Mouse (Mus musculus): ENCODE measurements at regions not wholly inside any gene's neighbourhood (a gene's known extent, or its start where the extent isn't known, plus 50 kb on each side); places are given as distances from the start of the nearest gene placed in this dataset.

- Histone ChIP-seq H3K4me3 (no peak overlapping the region), H3K4me2 (no peak overlapping the region), H3K9me3 (no peaks in the 10 kb centered on the region), H3K27ac (no peak overlapping the region), H3K9ac (no peak overlapping the region), H3K4me1 (peaks cover 7% of the 10 kb centered on the region), H3K36me3 (replicated peaks) (no peaks in the 10 kb centered on the region), H3K27me3 (replicated peaks) (no peaks in the 10 kb centered on the region)
- WGBS: 45% methylated on average over 4 of the region's 4 CpGs
- no peak for ATAC-seq (replicated peaks)
These were observed 114.0 kb upstream of the D7Ertd443e start for GRCm38 (mm10) chr7:134499429-134499828.

- H3K4me1 ChIP-seq: peaks cover 7% of the 10 kb centered on the region
- no peaks in the 10 kb centered on the region for H3K9me3 ChIP-seq
- no peak overlapping the region for H3K4me3 ChIP-seq
- H3K27ac ChIP-seq: no peak overlapping the region
- H3K27me3 ChIP-seq (replicated peaks): no peaks in the 10 kb centered on the region
- 53% methylated on average over 4 of the region's 4 CpGs for WGBS
- no peaks in the 10 kb centered on the region for H3K36me3 ChIP-seq (replicated peaks)
- ATAC-seq (replicated peaks): no peak
- H3K4me2 ChIP-seq: no peak overlapping the region
- no peak overlapping the region for H3K9ac ChIP-seq
These were observed 114.7 kb upstream of the D7Ertd443e start for GRCm38 (mm10) chr7:134500210-134500609.

GRCm38 (mm10) chr7:134501079-134501478, 115.6 kb upstream of the D7Ertd443e start:
- H3K27me3 ChIP-seq (replicated peaks): no peaks in the 10 kb centered on the region

GRCm38 (mm10) chr7:134510333-134510928, 125.0 kb upstream of the D7Ertd443e start:
- H3K4me1 ChIP-seq: no peaks in the 10 kb centered on the region
- no peak overlapping the region for H3K4me2 ChIP-seq
- no peak for ATAC-seq (replicated peaks)
- WGBS: 81% methylated on average over 6 of the region's 6 CpGs
- no peak overlapping the region for H3K27ac ChIP-seq
- H3K27me3 ChIP-seq (replicated peaks): no peaks in the 10 kb centered on the region
- H3K9me3 ChIP-seq: no peaks in the 10 kb centered on the region
- H3K4me3 ChIP-seq: no peak overlapping the region
- H3K36me3 ChIP-seq (replicated peaks): no peaks in the 10 kb centered on the region
- H3K9ac ChIP-seq: no peak overlapping the region

More at GRCm38 (mm10) chr7:134501079-134501478, 115.6 kb upstream of the D7Ertd443e start:
- peaks cover 7% of the 10 kb centered on the region for H3K4me1 ChIP-seq
- H3K36me3 ChIP-seq (replicated peaks): no peaks in the 10 kb centered on the region
- ATAC-seq (replicated peaks): no peak
- H3K27ac ChIP-seq: no peak overlapping the region
- no peak overlapping the region for H3K9ac ChIP-seq
- H3K4me2 ChIP-seq: no peak overlapping the region
- WGBS: 12% methylated on average over 1 of the region's 1 CpGs
- H3K9me3 ChIP-seq: no peaks in the 10 kb centered on the region
- H3K4me3 ChIP-seq: no peak overlapping the region

GRCm38 (mm10) chr7:134519372-134519975, 134.0 kb upstream of the D7Ertd443e start:
- Histone ChIP-seq H3K36me3 (replicated peaks) (no peaks in the 10 kb centered on the region), H3K27me3 (replicated peaks) (no peaks in the 10 kb centered on the region), H3K9ac (no peak overlapping the region), H3K9me3 (no peaks in the 10 kb centered on the region), H3K27ac (no peak overlapping the region), H3K4me1 (no peaks in the 10 kb centered on the region), H3K4me3 (no peak overlapping the region), H3K4me2 (no peak overlapping the region)
- ATAC-seq (replicated peaks): no peak
- WGBS: 88% methylated on average over 9 of the region's 9 CpGs

- Histone ChIP-seq H3K4me3 (no peak overlapping the region), H3K9me3 (no peaks in the 10 kb centered on the region), H3K4me2 (no peak overlapping the region), H3K27me3 (replicated peaks) (no peaks in the 10 kb centered on the region), H3K4me1 (no peaks in the 10 kb centered on the region), H3K27ac (no peak overlapping the region), H3K9ac (no peak overlapping the region), H3K36me3 (replicated peaks) (no peaks in the 10 kb centered on the region)
- 73% methylated on average over 8 of the region's 8 CpGs for WGBS
- ATAC-seq (replicated peaks): no peak
These were observed 138.4 kb upstream of the D7Ertd443e start for GRCm38 (mm10) chr7:134523897-134524296.

GRCm38 (mm10) chr7:134525041-134525440, 139.6 kb upstream of the D7Ertd443e start:
- WGBS: 83% methylated on average over 1 of the region's 1 CpGs
- no peak overlapping the region for H3K27ac ChIP-seq
- no peaks in the 10 kb centered on the region for H3K27me3 ChIP-seq (replicated peaks)
- no peaks in the 10 kb centered on the region for H3K36me3 ChIP-seq (replicated peaks)
- H3K9ac ChIP-seq: no peak overlapping the region
- H3K9me3 ChIP-seq: no peaks in the 10 kb centered on the region
- no peak for ATAC-seq (replicated peaks)
- no peaks in the 10 kb centered on the region for H3K4me1 ChIP-seq
- no peak overlapping the region for H3K4me3 ChIP-seq
- H3K4me2 ChIP-seq: no peak overlapping the region

GRCm38 (mm10) chr7:134525461-134525860, 140.0 kb upstream of the D7Ertd443e start:
- no peak for ATAC-seq (replicated peaks)
- Histone ChIP-seq H3K9ac (no peak overlapping the region), H3K9me3 (no peaks in the 10 kb centered on the region), H3K4me3 (no peak overlapping the region), H3K27me3 (replicated peaks) (no peaks in the 10 kb centered on the region), H3K36me3 (replicated peaks) (no peaks in the 10 kb centered on the region), H3K4me2 (no peak overlapping the region), H3K4me1 (no peaks in the 10 kb centered on the region), H3K27ac (no peak overlapping the region)
- 100% methylated on average over 2 of the region's 2 CpGs for WGBS

GRCm38 (mm10) chr7:134527351-134527750, 141.9 kb upstream of the D7Ertd443e start:
- WGBS: 87% methylated on average over 2 of the region's 2 CpGs
- Histone ChIP-seq H3K27me3 (replicated peaks) (no peaks in the 10 kb centered on the region), H3K9ac (no peak overlapping the region), H3K27ac (no peak overlapping the region), H3K4me3 (no peak overlapping the region), H3K4me1 (no peaks in the 10 kb centered on the region), H3K9me3 (no peaks in the 10 kb centered on the region), H3K36me3 (replicated peaks) (no peaks in the 10 kb centered on the region), H3K4me2 (no peak overlapping the region)
- no peak for ATAC-seq (replicated peaks)

GRCm38 (mm10) chr7:134528026-134528425, 142.4 kb upstream of the Dock1 start:
- no peaks in the 10 kb centered on the region for H3K36me3 ChIP-seq (replicated peaks)
- no peak overlapping the region for H3K4me3 ChIP-seq
- no peaks in the 10 kb centered on the region for H3K9me3 ChIP-seq
- H3K27me3 ChIP-seq (replicated peaks): no peaks in the 10 kb centered on the region
- no peak overlapping the region for H3K9ac ChIP-seq
- no peak overlapping the region for H3K27ac ChIP-seq
- H3K4me2 ChIP-seq: no peak overlapping the region
- no peak for ATAC-seq (replicated peaks)
- 91% methylated on average over 3 of the region's 3 CpGs for WGBS
- H3K4me1 ChIP-seq: no peaks in the 10 kb centered on the region

GRCm38 (mm10) chr7:134534821-134535220, 135.6 kb upstream of the Dock1 start:
- Histone ChIP-seq H3K9ac (no peak overlapping the region), H3K4me2 (no peak overlapping the region), H3K4me3 (no peak overlapping the region), H3K36me3 (replicated peaks) (no peaks in the 10 kb centered on the region), H3K9me3 (no peaks in the 10 kb centered on the region), H3K4me1 (no peaks in the 10 kb centered on the region), H3K27ac (no peak overlapping the region), H3K27me3 (replicated peaks) (no peaks in the 10 kb centered on the region)
- ATAC-seq (replicated peaks): no peak
- 84% methylated on average over 4 of the region's 4 CpGs for WGBS

GRCm38 (mm10) chr7:134541699-134542098, 128.8 kb upstream of the Dock1 start:
- H3K36me3 ChIP-seq (replicated peaks): no peaks in the 10 kb centered on the region
- H3K9ac ChIP-seq: no peak overlapping the region
- H3K9me3 ChIP-seq: no peaks in the 10 kb centered on the region
- WGBS: 60% methylated on average over 2 of the region's 2 CpGs
- no peaks in the 10 kb centered on the region for H3K27me3 ChIP-seq (replicated peaks)
- no peak for ATAC-seq (replicated peaks)
- H3K27ac ChIP-seq: no peak overlapping the region
- H3K4me1 ChIP-seq: no peaks in the 10 kb centered on the region
- H3K4me2 ChIP-seq: no peak overlapping the region
- no peak overlapping the region for H3K4me3 ChIP-seq

- 84% methylated on average over 6 of the region's 6 CpGs for WGBS
These were observed 124.3 kb upstream of the Dock1 start for GRCm38 (mm10) chr7:134546187-134546586.

More at GRCm38 (mm10) chr7:134546187-134546586, 124.3 kb upstream of the Dock1 start:
- H3K4me3 ChIP-seq: no peak overlapping the region
- H3K36me3 ChIP-seq (replicated peaks): no peaks in the 10 kb centered on the region
- peaks cover 11% of the 10 kb centered on the region for H3K4me1 ChIP-seq
- no peak overlapping the region for H3K27ac ChIP-seq
- H3K9ac ChIP-seq: no peak overlapping the region
- no peak for ATAC-seq (replicated peaks)
- no peaks in the 10 kb centered on the region for H3K9me3 ChIP-seq
- H3K4me2 ChIP-seq: no peak overlapping the region
- H3K27me3 ChIP-seq (replicated peaks): 0 out of 2 replicates have a peak, but pooled peaks cover 3% of the 10 kb centered on the region

All from midbrain, embryonic 15.5 days (tissue).